Mouse (Mus musculus): ENCODE results near the gene Dlst. TPM values are rescaled to one million over a fixed set of nuclear protein-coding genes. Genes with fewer than 3 reads are reported as not detected.

Gene Dlst
- polyA plus RNA-seq, 1 experiment from 2014 or later: 80.1 TPM

GRCm38 (mm10) chr12:85150321-85151001 lies 39.8 kb downstream of the Dlst start:
- H3K79me2 ChIP-seq (ENCODE audit: inconsistent target): no peaks in the 10 kb centered on the region
- H3K4me3 ChIP-seq (ENCODE audit: inconsistent target): no peak overlapping the region
- H3K36me3 ChIP-seq (ENCODE audit: inconsistent target): no peaks in the 10 kb centered on the region
- WGBS (ENCODE audit: missing documents): 49% methylated on average over 20 of the region's 20 CpGs
- H3K27ac ChIP-seq: no peak overlapping the region

GRCm38 (mm10) chr12:85151002-85151774 lies 40.6 kb downstream of the Dlst start, which contains the start of gene Rps6kl1:
TSS of gene Rps6kl1 (minus strand) at chr12:85151264.
- no peaks in the 10 kb centered on the region for H3K36me3 ChIP-seq (ENCODE audit: inconsistent target)
- H3K27ac ChIP-seq: no peak within 1 kb of the TSS
- WGBS (ENCODE audit: missing documents): 26% methylated on average over 28 of the region's 28 CpGs
- H3K79me2 ChIP-seq (ENCODE audit: inconsistent target): no peaks in the 10 kb centered on the region
- no peak within 1 kb of the TSS for H3K4me3 ChIP-seq (ENCODE audit: inconsistent target)

- Histone ChIP-seq H3K36me3 (ENCODE audit: inconsistent target) (no peaks in the 10 kb centered on the region), H3K79me2 (ENCODE audit: inconsistent target) (no peaks in the 10 kb centered on the region), H3K4me3 (ENCODE audit: inconsistent target) (no peak overlapping the region), H3K27ac (no peak overlapping the region)
- WGBS (ENCODE audit: missing documents): 51% methylated on average over 3 of the region's 3 CpGs
Measured at GRCm38 (mm10) chr12:85153011-85153410, 42.4 kb downstream of the Dlst start.

GRCm38 (mm10) chr12:85156324-85156723 lies 45.7 kb downstream of the Dlst start:
- Histone ChIP-seq H3K27ac (no peak overlapping the region), H3K79me2 (ENCODE audit: inconsistent target) (no peaks in the 10 kb centered on the region), H3K4me3 (ENCODE audit: inconsistent target) (no peak overlapping the region), H3K36me3 (ENCODE audit: inconsistent target) (no peaks in the 10 kb centered on the region)
- WGBS (ENCODE audit: missing documents): 47% methylated on average over 6 of the region's 6 CpGs

GRCm38 (mm10) chr12:85157797-85158460 lies 47.3 kb downstream of the Dlst start:
- Histone ChIP-seq H3K36me3 (ENCODE audit: inconsistent target) (no peaks in the 10 kb centered on the region), H3K4me3 (ENCODE audit: inconsistent target) (no peak overlapping the region), H3K79me2 (ENCODE audit: inconsistent target) (no peaks in the 10 kb centered on the region), H3K27ac (no peak overlapping the region)
- 90% methylated on average over 14 of the region's 14 CpGs for WGBS (ENCODE audit: missing documents)

GRCm38 (mm10) chr12:85158801-85159200 lies 48.2 kb downstream of the Dlst start:
- no peaks in the 10 kb centered on the region for H3K79me2 ChIP-seq (ENCODE audit: inconsistent target)
- H3K27ac ChIP-seq: no peak overlapping the region
- no peaks in the 10 kb centered on the region for H3K36me3 ChIP-seq (ENCODE audit: inconsistent target)
- H3K4me3 ChIP-seq (ENCODE audit: inconsistent target): no peak overlapping the region
- WGBS (ENCODE audit: missing documents): 96% methylated on average over 8 of the region's 8 CpGs

- WGBS (ENCODE audit: missing documents): 83% methylated on average over 5 of the region's 5 CpGs
- Histone ChIP-seq H3K4me3 (ENCODE audit: inconsistent target) (no peak overlapping the region), H3K36me3 (ENCODE audit: inconsistent target) (no peaks in the 10 kb centered on the region), H3K79me2 (ENCODE audit: inconsistent target) (no peaks in the 10 kb centered on the region), H3K27ac (no peak overlapping the region)
Measured at GRCm38 (mm10) chr12:85159592-85159991, 49.0 kb downstream of the Dlst start.

- Histone ChIP-seq H3K36me3 (ENCODE audit: inconsistent target) (no peaks in the 10 kb centered on the region), H3K27ac (no peak overlapping the region), H3K4me3 (ENCODE audit: inconsistent target) (no peak overlapping the region), H3K79me2 (ENCODE audit: inconsistent target) (no peaks in the 10 kb centered on the region)
- 93% methylated on average over 5 of the region's 5 CpGs for WGBS (ENCODE audit: missing documents)
Measured at GRCm38 (mm10) chr12:85164996-85165395, 54.4 kb downstream of the Dlst start.

- no peak overlapping the region for H3K27ac ChIP-seq
- no peak overlapping the region for H3K4me3 ChIP-seq (ENCODE audit: inconsistent target)
- WGBS (ENCODE audit: missing documents): 95% methylated on average over 9 of the region's 9 CpGs
- H3K79me2 ChIP-seq (ENCODE audit: inconsistent target): no peaks in the 10 kb centered on the region
- H3K36me3 ChIP-seq (ENCODE audit: inconsistent target): no peaks in the 10 kb centered on the region
Measured at GRCm38 (mm10) chr12:85166631-85167030, 56.0 kb downstream of the Dlst start.

- Histone ChIP-seq H3K27ac (no peak overlapping the region), H3K36me3 (ENCODE audit: inconsistent target) (no peaks in the 10 kb centered on the region), H3K4me3 (ENCODE audit: inconsistent target) (no peak overlapping the region; the same call in 1 of the 2 replicates), H3K79me2 (ENCODE audit: inconsistent target) (no peaks in the 10 kb centered on the region)
- WGBS (ENCODE audit: missing documents): 23% methylated on average over 27 of the region's 27 CpGs
Measured at GRCm38 (mm10) chr12:85169117-85169858, 58.7 kb downstream of the Dlst start.

- WGBS (ENCODE audit: missing documents): 87% methylated on average over 3 of the region's 3 CpGs
- Histone ChIP-seq H3K4me3 (ENCODE audit: inconsistent target) (no peak overlapping the region), H3K36me3 (ENCODE audit: inconsistent target) (no peaks in the 10 kb centered on the region)
Measured at GRCm38 (mm10) chr12:85169877-85170276, 59.2 kb downstream of the Dlst start.

GRCm38 (mm10) chr12:85170284-85170947 lies 59.8 kb downstream of the Dlst start:
- no peak overlapping the region for H3K4me3 ChIP-seq (ENCODE audit: inconsistent target)
- H3K79me2 ChIP-seq (ENCODE audit: inconsistent target): no peaks in the 10 kb centered on the region
- no peak overlapping the region for H3K27ac ChIP-seq
- 96% methylated on average over 11 of the region's 11 CpGs for WGBS (ENCODE audit: missing documents)
- H3K36me3 ChIP-seq (ENCODE audit: inconsistent target): no peaks in the 10 kb centered on the region

More at GRCm38 (mm10) chr12:85169877-85170276, 59.2 kb downstream of the Dlst start:
- Histone ChIP-seq H3K27ac (no peak overlapping the region), H3K79me2 (ENCODE audit: inconsistent target) (no peaks in the 10 kb centered on the region)

- H3K36me3 ChIP-seq (ENCODE audit: inconsistent target): no peaks in the 10 kb centered on the region
- no peak overlapping the region for H3K4me3 ChIP-seq (ENCODE audit: inconsistent target)
- WGBS (ENCODE audit: missing documents): 92% methylated on average over 3 of the region's 3 CpGs
- H3K79me2 ChIP-seq (ENCODE audit: inconsistent target): no peaks in the 10 kb centered on the region
- H3K27ac ChIP-seq: no peak overlapping the region
Measured at GRCm38 (mm10) chr12:85170948-85171307, 60.3 kb downstream of the Dlst start.

- Histone ChIP-seq H3K36me3 (ENCODE audit: inconsistent target) (no peaks in the 10 kb centered on the region), H3K79me2 (ENCODE audit: inconsistent target) (no peaks in the 10 kb centered on the region), H3K4me3 (ENCODE audit: inconsistent target) (no peak overlapping the region), H3K27ac (no peak overlapping the region)
- WGBS (ENCODE audit: missing documents): 82% methylated on average over 7 of the region's 7 CpGs
Measured at GRCm38 (mm10) chr12:85174016-85174415, 63.4 kb downstream of the Dlst start.

Data from macrophage (primary cell).